Mouse (Mus musculus): ENCODE results near the gene Abhd6. TPM values are rescaled to one million over a fixed set of nuclear protein-coding genes. Genes with fewer than 3 reads are reported as not detected.

Abhd6 gene
- total RNA-seq, 2 experiments from 2014 or later, result 2.9 to 3.1 TPM

DNA sequence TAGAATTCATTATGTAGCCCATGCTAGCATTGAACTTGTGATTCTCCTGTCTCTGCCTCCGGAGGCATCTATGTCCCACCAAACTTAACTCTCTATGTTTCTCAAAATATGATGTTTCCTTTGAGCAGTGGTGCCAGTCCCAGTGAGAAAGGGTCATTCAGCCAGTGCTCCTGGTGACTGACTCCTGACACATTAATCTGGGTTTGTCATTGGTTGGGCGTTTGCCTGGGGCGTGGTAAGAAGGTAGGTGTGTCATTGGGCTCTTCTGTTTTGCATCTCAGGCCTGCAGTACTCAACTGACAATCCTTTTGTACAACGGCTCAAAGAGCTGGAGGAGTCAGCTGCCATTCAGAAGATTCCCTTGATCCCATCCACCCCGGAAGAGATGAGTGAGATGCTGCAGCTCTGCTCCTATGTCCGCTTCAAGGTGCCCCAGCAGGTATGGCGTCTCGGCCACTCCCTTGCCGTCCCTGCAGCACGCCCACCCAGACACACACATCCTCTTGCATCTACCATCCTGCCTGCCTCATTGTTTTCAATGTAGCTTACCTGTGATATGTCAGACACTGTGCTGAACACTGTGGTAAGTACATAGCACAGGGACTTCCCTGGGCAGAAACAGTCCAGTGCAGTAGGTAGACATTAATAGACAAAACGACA is 42.6 kb downstream of the Abhd6 start:
- intact Hi-C loops (cut with DNase I; ENCODE audit: low total_unique reads), result no loop called here
- no peak for DNase-seq

GRCm38 (mm10) chr14:8046839-8047238 is 44.1 kb downstream of the Abhd6 start:
- DNase-seq, result no peak
- intact Hi-C loops (cut with DNase I; ENCODE audit: low total_unique reads), result no loop called here

DNA sequence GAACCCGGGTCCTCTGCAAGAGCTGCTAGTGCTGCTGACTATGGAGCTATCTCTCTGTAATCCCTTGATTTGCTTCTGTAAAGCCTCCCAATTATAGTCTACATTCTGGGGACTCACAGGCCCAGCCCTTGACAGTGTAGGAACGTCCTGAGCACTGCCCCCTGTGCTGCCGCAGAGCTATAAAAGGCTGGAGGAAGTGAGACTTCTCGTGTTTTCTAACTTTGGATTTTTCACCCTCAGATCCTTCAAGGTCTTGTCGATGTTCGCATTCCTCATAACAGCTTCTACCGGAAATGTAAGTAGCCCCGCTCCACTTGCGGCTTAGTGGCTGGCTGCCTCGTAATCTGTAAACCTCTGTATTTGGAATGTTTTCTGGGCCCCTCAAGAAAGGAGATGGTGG is 46.6 kb downstream of the Abhd6 start:
- no peak for DNase-seq
- intact Hi-C loops (cut with DNase I; ENCODE audit: low total_unique reads), result no loop called here

- no peak for DNase-seq
- intact Hi-C loops (cut with DNase I; ENCODE audit: low total_unique reads), result no loop called here
Measured at GRCm38 (mm10) chr14:8051869-8052268, 49.2 kb downstream of the Abhd6 start.

GRCm38 (mm10) chr14:8052661-8053060 is 50.0 kb downstream of the Abhd6 start:
- no peak for DNase-seq
- intact Hi-C loops (cut with DNase I; ENCODE audit: low total_unique reads), result no loop called here

DNA sequence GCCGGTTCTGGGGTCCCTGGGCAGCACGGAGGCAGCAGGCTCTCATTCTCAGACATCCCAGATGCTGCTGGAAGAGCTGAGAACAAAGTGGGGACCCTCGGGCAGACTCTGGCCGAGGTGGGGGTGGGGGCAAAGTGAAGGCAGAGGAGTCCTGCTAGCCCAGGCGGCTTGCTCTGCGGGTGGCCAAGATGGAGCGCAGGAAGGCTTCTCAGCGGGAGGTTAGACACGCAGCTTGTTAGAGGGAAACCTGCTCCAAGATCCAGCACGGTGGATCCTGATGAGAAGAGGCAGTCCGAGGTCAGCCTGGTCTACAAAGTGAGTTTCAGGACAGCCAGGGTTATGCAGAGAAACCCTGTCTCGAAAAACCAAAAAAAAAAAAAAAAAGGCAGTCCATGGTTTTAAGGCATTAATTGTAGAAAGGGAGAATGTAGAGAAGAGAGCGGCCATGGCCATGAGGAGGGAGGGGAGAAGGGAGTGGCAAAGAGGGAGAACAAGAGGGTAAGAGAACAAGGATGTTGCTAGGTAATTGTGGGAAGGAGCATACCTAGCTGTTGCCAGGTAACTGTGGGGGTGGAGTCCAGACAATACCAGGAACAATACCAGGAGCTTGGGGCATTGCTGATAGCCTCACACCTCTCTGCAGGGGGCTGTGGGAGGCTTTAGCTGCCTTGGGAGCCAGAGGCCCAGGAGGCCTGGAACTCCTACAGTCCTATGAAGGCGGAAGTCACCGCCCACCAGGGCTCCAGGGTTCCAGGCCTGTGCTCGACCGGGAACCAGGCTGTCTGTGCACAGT is 51.8 kb downstream of the Abhd6 start:
- intact Hi-C loops (cut with DNase I; ENCODE audit: low total_unique reads), result no loop called here
- no peak for DNase-seq

DNA sequence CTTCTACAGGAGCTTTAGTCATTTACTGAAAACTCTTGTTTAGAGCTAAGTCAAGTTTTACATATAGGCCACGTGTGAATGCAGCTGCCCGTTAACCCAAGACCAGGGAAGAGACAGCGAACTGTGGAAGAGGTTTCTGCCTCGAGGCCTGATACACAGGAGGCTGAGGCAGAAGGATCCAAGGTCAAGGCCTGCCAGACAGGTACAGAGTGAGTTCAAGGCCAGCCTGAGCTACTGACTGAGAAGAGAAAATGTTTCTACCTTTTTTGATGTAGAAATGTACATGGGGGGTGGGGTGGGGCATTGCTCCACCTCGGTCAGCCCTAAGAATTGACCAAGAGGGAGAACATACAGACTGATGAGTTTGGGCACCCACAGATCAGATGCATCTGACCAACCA is 53.4 kb downstream of the Abhd6 start:
- intact Hi-C loops (cut with DNase I; ENCODE audit: low total_unique reads), result no loop called here
- DNase-seq, result no peak

GRCm38 (mm10) chr14:8059938-8060337 is 57.2 kb downstream of the Abhd6 start:
- no peak for DNase-seq
- intact Hi-C loops (cut with DNase I; ENCODE audit: low total_unique reads), result no loop called here

GRCm38 (mm10) chr14:8062076-8062475 is 59.4 kb downstream of the Abhd6 start:
- intact Hi-C loops (cut with DNase I; ENCODE audit: low total_unique reads), result no loop called here

DNA sequence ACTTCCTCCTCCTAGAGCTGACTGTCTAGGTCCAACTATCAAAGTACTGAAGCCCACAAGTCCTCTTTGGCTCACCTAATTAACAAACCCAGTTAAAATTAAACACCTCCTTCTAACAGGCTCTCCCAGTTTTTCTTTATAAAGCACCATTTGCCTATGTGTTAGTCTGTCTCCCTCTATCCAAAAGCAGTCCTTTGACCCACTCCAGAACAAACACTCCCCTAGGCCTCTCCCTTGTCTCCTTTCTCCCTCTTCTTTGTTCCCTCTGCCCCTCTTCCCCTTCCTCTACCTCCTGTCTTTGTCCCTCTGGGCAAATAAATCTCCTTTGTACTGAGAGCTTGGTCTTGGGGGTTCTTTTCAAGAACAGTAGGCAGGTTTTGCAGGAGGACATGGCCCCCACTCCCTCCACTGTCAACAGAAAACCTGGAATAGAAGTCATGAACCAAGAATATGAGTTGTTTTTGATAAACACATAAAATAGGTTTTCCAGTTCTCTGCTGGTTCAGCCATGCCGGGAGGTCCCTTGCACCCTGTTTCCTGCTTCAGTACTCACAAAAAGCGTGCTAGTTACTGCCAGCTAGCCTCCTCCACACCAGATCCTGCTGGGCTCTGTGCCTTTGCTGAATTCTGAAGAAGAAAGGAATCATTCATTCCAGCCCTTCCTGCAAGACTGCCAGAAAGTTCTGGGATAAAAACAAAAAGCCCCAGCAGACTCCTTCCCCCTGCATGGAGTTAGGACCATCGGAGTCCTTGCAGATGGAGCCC is 60.0 kb downstream of the Abhd6 start:
- intact Hi-C loops (cut with DNase I; ENCODE audit: low total_unique reads), result no loop called here
- no peak for DNase-seq

More at GRCm38 (mm10) chr14:8062076-8062475, 59.4 kb downstream of the Abhd6 start:
- DNase-seq, result no peak

DNA sequence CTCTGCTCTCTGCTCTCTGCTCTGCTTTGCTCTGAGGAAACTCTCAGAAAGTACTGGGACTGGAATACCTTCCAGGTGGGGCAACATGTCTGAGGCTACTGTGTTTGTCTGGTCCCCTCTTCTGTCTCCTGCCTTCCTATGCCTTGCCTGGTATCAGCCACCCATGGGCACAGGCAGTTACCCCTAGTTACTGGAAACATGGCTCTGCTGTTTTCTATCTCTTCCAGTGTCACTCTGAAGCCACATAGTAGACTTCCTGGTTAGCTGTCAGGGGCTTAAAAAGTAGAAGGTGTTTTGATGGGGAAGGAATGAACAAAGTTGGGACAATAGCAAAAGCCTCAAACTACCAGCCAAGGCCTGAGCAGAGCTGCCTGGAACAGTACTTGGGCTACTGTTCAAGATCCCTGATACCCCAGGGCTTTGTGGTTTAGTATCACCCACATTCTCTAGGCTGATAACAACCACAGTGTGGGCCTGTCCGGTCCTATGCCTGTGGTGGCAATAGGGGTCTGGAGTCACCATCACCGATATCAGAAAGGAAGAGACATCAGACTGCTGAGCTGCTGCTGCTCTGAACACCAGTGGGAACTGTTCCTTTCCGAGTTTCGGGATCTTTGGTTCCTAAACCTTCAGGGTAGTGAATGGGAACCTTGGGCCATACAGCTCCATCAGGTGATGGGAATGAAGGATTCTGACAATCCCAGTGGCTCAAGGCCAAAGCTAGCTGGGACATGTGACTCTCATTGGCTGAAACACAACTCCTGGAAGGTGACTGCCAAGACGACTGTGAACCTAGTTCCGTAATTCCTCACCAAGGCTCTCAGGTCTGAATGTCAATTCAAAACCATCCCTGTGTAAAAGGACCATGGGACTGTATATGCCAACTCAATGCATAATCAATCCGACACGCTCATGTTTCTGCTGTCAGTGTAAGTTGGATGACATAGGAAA is 61.4 kb downstream of the Abhd6 start:
- no peak for DNase-seq
- intact Hi-C loops (cut with DNase I; ENCODE audit: low total_unique reads), result no loop called here

- DNase-seq, result peak; percentile 93
- intact Hi-C loops (cut with DNase I; ENCODE audit: low total_unique reads), result no loop called here
Measured at GRCm38 (mm10) chr14:8080165-8080679, 77.5 kb downstream of the Abhd6 start, which contains the start of gene Rpp14. Rpp14 (plus strand) TSS chr14:8080367.

DNA sequence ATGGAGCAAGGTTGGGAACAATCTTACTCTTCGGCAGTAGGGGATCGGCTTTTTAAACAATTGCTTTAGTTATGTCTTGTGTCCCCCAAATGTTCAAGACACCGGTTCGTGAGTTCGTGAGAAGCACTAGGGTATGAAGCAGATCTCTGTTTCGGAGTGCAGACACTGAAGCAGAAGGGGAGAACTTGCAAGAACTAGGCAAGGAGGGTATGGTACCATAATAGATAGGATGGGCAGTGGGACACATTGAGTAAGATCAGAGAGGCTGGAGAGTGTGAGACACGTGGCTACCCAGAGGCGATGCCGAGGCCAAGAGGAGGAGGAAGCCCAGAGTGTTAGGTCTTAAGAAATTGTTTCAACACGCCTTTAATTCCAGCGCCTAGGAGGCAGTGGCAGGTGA is 78.0 kb downstream of the Abhd6 start:
- intact Hi-C loops (cut with DNase I; ENCODE audit: low total_unique reads), result no loop called here

GRCm38 (mm10) chr14:8082949-8083348 is 80.2 kb downstream of the Abhd6 start:
- intact Hi-C loops (cut with DNase I; ENCODE audit: low total_unique reads), result no loop called here
- DNase-seq, result no peak

More for the DNA sequence above, 78.0 kb downstream of the Abhd6 start:
- no peak for DNase-seq

DNA sequence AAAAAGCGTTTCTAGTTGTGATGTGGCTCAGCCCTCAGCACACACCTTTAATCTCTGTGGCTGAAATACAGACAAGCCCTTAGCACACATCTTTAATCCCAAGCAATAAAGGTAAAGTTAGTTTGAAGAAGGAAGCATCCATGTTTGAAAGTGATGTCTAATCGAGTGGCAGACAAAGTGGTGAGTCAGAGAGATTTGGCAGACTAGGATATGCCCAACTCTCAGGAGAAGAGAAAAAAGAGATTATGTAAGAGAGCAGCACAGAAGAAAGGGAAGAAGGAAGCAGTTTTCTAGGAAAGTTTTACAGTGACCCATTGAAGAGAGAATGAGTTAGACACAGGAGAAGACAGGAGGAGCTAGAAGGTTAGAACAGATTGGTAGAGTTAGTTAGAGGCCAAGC is 86.3 kb downstream of the Abhd6 start:
- intact Hi-C loops (cut with DNase I; ENCODE audit: low total_unique reads), result no loop called here
- no peak for DNase-seq

DNA sequence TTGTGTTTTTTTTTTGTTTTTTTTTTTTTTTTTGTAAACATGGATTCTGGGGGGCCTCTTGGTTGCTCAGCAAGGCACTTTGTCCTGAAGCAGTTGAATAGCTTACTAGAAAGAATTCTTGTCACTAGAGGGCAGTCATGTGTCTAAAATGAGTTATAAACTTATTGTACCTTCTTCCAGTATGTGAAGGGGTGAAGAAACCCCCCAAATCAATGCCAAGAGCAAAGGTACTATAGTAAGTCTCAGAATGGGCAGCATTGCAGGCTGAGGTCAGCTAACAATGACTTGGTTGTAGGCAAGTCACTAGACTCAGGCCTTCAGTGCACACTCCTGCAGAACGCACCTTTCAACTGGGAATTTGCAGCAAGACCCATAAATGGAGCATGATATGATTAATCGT is 89.9 kb downstream of the Abhd6 start:
- DNase-seq, result no peak
- intact Hi-C loops (cut with DNase I; ENCODE audit: low total_unique reads), result loop anchor here (5.0 kb wide), 2 partner anchors 65 to 255 kb away; no protein-coding TSS in a partner anchor

- no peak for DNase-seq
- intact Hi-C loops (cut with DNase I; ENCODE audit: low total_unique reads), result loop anchor here (5.0 kb wide), 2 partner anchors 64 to 254 kb away; no protein-coding TSS in a partner anchor
Measured at GRCm38 (mm10) chr14:8093427-8093826, 90.7 kb downstream of the Abhd6 start.

- intact Hi-C loops (cut with DNase I; ENCODE audit: low total_unique reads), result loop anchor here (5.0 kb wide), 2 partner anchors 62 to 252 kb away; no protein-coding TSS in a partner anchor
- no peak for DNase-seq
Measured at GRCm38 (mm10) chr14:8094931-8095561, 92.3 kb downstream of the Abhd6 start.

Data from gastrocnemius, postnatal 14 days (tissue).